Mouse (Mus musculus): ENCODE measurements around the gene Hsf2.
"Not testable (repeated sequence)": the region's sequence is repeated elsewhere in the genome, so short reads cannot be mapped to it uniquely, and the experiment has no call there.

The Hsf2 gene

GRCm38 (mm10) chr10:57532218-57533101 lies 46.3 kb downstream of the Hsf2 start, which contains the start of gene Serinc1:
Gene Serinc1 (minus strand): TSS chr10:57532530.
- DNase-seq (ENCODE audit: low read depth): peak; percentile 99

GRCm38 (mm10) chr10:57543890-57544289 lies 57.7 kb downstream of the Hsf2 start:
- not testable (repeated sequence) for DNase-seq (ENCODE audit: low read depth)

- no peak for DNase-seq (ENCODE audit: low read depth)
Measured at GRCm38 (mm10) chr10:57549631-57550030, 63.4 kb downstream of the Hsf2 start.

GRCm38 (mm10) chr10:57553719-57554118 lies 67.5 kb downstream of the Hsf2 start:
- DNase-seq (ENCODE audit: low read depth): peak; percentile 38

GRCm38 (mm10) chr10:57557597-57557996 lies 71.4 kb downstream of the Hsf2 start:
- DNase-seq (ENCODE audit: low read depth): no peak

Data from NIH3T3 (cell line).